Mouse (Mus musculus): ENCODE data around the gene Cd300lb. TPM values are rescaled to one million over a fixed set of nuclear protein-coding genes. Genes with fewer than 3 reads are reported as not detected.
A peak's percentile ranks its signal among the peaks of the same experiment; 100 is the strongest.

Gene Cd300lb
- total RNA-seq, 2 experiments from 2014 or later: 0.40 to 0.80 TPM

DNA sequence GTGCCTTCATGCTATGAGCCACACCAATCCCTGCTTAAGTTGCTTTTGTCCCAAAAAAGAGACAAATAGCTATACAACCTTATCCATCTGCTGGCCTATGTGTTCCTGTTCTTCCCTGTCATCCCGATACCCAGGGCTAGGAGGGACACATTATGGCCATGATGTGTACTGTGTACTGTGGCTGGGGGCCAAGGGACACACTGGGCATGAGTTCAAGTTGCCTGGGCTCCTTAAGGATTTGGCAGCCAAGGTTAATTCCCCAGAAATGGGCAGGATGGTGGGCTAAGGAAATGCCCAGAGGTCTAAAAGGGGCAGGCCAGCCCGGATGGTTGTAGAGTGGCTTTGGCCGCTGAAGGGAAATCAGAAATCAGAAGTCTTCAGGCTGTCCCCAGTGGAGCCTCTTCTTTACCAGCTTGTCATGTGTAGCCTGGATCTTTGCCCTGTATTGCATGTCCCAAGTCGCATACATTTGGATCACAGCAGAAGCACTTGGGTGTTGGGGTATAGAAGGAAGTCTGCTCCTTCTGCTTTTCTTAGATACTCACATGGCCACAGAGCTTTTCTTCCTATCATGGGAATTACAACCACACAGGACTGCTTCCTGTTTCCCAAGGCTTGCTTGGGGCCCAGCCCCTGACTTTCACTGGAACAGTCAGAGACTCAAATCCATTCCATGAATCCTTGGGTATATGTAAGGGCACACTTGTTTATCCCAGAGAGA is 49.6 kb downstream of the Cd300lb start:
- DNase-seq (ENCODE audit: low spot score in 2 of 2): no peak

DNA sequence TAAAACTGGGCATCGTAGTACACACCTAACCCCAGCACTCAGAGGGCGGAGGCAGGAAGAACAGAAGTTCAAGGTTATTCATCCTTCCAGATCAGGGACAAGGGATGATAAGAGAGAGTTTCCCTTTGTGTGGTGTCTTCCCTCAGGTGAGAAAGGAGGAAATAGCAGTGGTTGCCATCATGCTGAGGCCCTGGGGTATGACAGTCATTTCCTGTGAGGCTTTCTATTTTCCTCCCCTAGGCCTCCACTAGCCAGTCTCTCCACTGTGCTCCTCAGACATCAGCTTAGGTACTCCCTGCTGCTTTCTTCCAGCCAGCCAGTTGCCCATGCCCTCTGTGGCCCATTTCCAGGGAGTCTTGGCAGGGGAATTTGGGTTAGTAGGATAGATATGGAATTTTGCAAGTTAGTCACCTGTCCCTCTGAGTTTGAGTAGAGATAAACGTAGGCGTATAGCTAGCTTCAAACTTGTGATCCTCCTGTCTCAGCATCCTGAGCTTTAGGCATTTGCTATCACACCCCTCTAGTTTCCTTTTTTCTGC is 50.9 kb downstream of the Cd300lb start:
- no peak for DNase-seq (ENCODE audit: low spot score in 2 of 2)

DNA sequence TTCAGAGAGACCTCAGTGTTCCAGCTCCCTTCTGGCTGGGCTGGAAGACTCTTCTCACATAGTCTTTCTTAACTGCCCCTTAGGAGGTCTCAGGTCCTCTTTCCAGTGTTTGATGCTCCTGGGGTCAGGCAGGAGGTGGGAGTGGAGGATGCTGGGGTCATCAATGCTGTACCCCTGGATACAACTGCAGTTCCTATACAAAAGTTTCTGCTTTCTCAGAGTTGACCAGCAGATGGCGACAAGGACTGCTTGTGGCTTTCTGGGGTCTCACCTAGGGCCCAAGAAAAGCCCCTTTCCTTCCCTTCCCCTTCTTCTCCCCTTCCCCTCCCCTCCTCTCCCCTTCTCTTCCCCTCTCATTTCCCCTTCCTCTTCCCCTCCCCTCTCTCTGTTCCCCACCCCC is 53.6 kb downstream of the Cd300lb start:
- DNase-seq (ENCODE audit: low spot score in 2 of 2): peak in 1 of 2 experiments; percentile 12

DNA sequence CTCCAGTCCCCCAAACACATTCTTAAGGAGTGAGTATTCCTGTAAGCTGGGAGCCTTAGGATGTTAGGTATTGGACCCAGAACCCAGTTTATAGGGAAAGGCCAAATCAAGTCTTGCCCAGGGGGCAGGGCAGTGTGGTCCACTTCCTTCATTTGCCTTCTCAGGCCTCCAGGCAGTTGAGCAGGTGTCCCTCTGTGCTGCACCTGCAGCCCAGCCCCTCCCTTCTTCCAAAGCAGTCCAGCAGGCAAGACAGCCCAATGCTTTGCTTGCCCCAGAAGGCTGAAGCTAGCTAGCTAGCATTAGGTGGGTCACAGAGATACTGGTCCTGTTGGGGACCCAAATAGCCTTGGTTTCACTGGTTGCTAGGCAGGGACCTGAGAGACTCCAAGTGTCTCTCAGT is 54.0 kb downstream of the Cd300lb start:
- DNase-seq (ENCODE audit: low spot score in 2 of 2): no peak

DNA sequence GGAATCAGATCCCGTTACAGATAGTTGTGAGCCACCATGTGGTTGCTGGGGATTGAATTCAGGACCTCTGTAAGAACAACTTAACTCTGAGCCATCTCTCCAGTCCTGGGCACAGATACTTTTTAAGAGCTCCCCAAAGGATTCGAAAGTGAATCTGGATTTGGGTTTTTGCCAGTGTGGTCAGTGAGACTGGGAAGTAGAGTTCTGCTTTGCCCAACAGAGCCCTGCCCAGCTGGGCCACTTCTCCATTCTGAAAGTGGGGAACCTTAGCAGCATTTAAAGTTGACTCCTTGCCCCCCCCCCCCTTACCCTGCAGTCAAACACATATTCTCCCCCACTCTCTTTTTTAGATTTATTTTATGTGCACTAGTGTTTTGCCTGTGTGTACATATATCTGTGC is 54.5 kb downstream of the Cd300lb start:
- DNase-seq (ENCODE audit: low spot score in 2 of 2): no peak

DNA sequence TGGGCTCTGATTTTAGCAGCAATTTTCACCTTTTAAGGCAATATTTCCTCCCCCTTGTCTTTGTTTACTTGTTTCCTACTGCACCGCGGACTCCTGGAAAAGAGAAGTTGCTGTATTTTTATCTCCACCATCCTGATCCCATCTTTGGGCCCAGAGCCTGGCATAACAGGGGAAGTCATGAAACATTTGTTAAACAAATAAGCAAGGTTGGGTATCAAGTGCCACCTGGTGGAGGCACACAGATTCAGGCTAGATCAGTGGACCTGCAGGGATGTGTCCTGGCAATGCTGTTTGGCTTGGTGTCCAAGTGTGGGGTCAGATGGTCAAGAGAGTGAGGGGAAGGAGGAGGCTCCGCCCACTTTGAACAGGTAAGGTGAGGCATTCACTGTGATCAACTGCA is 57.0 kb downstream of the Cd300lb start:
- DNase-seq (ENCODE audit: low spot score in 2 of 2): peak; percentile 14 to 41

DNA sequence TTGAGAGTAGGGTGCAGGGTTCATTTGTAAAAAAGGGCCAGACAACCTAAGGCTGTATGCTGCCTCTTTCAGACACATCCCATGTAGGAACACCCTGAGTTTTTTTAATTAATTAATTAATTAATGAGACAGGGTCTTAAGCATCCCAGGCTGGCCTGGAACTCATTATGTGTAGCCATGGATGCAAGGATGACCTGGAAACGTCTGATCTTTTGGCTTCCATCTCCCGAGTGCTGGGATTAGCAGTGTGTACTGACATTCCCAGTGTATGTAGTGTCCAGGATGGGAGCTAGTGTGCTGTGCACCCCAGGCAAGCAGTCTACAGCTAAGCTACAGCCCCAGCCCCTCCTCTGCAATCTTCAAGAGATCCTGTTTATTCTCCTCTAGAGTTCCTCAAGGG is 57.6 kb downstream of the Cd300lb start:
- DNase-seq (ENCODE audit: low spot score in 2 of 2): no peak

DNA sequence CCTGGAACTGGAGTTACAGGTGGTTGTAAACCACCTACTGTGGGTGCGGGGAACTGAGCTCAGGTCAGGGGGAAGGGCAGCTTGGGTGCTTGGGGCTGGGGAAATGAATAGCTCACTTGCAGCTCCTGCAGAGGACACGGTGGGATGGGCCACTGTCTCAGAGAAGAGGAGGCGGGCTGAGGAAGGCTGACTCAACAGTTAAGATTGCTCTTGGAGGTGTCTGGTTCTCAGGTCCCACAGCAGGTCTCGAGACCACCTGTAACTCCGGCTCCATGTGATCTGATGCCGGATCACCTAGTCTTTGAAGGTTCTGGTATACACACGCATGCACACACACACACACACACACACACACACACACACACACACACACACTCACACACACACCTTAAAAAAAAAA is 58.0 kb downstream of the Cd300lb start:
- DNase-seq (ENCODE audit: low spot score in 2 of 2): no peak

DNA sequence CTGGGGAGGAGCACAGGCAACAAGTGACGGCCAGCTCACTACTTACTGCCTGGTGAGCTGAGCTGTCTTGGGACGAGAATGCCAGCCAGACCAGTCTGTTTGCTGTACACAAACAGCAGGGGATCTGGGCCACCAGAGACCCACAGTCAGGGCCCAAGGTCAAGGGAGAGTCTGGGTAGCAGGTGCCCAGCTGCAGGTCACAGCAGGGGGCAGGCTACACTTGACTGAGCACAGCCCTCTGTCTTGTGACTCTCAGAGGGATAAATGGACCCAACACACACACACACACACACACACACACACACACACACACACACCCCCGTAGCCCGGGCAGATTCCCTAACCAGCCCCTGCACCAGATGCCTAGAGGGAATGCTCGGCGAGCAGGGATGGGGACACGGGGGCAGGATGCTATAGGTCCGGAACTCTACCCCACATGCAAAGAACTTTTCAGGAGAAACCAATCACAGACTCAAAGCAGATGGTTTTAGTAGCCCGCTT is 58.8 kb downstream of the Cd300lb start:
- no peak for DNase-seq (ENCODE audit: low spot score in 2 of 2)

DNA sequence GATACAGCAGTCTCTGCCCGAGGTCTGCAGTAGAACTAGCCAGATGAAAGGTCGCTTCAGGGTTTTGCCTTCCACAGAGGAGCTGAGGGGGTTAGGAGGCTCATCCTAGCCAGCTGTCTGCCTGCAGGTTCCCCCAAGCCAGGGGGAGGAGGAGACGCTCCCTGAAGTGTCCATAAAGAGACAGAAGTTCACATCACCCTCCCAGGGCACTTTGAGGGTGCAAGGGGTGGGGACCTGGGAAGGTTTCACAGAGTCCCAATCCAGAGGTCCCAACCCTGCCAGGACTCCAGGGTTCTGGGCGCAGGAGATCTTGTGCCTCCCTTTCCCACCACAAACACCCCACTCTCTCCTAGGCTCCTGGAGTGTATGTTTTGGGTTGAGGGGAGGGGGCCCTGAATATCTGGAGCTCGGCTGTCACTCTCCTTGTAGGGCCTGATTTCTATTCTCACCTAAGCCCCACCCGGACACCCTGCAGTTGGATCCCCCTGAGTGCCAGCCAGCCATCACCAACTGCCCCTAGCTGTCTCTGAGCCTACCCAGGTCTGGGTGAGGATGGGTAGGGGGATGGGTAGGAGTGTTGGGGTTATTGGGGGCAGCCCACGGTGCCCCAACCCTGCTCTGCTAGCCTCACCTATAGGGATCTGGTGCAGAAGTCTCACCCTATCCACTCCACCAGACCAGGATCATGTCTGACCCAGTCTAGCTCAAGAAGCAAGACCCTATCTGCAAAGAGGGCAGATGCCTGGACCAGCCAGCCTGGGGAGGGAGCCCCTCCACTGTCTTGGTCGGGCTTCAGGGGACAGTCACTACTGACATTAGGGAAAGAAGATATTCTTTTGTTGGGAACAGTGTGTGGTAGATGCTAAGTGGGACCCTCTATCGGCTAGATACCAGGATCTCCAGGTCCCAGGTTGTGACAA is 59.7 kb downstream of the Cd300lb start:
- DNase-seq (ENCODE audit: low spot score in 2 of 2): no peak

DNA sequence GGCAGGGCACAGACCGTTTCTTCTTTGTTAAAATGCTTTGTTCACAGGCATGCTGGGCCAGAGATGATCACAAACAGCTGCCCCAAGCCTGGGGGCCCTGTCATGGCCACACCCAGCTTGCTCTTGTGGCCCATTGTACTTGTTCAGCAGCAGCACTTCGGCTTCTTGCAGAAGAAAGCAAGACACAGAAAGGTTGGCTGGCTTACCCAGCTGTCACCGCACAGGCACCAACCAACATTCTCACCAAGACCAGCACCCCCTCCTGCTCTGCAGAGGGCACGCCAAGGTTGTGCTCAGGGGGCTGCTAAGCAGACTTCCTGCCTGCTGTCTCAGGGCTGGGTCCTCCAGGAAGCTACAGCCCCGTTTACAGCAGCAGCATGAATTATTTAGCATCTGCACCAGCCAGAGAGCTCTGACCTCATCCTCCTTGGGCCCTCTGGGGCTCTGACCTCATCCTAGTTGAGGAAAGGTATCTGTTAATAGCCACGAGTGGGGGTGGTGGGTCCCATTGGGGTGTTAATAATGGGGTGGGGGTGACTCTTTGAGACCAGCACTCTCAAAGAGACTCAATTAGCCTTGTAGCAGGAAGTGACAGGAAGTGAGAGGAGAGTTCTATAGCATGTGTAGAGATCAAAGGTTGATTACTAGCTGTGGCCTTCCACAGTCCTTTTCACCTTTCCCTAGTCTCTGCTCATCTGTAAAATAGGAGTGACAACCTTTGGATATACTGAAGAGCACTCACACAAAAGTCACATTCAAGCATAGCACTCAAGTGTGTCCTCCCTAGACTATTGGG is 61.0 kb downstream of the Cd300lb start:
- no peak for DNase-seq (ENCODE audit: low spot score in 2 of 2)

Other genes with a start within 250 kb of the Cd300lb start
- gene Dnaic2, start 207.0 kb downstream of the Cd300lb start, total RNA-seq (2021): under 1 TPM; 0.19 to 0.50 TPM
- gene Kif19a, start 169.0 kb downstream of the Cd300lb start, total RNA-seq (2021): under 1 TPM; 0.66 to 0.93 TPM
- gene Btbd17, start 138.4 kb downstream of the Cd300lb start, total RNA-seq (2021): not detected
- gene Gpr142, start 135.5 kb downstream of the Cd300lb start, total RNA-seq (2021): not detected
- gene Gprc5c, start 83.2 kb downstream of the Cd300lb start, total RNA-seq (2021): 1 to 10 TPM; 2.5 to 4.6 TPM
- 1 to 10 TPM; 1.3 to 3.3 TPM for gene Cd300a, start 44.3 kb downstream of the Cd300lb start, total RNA-seq (2021)
- gene Cd300c, start 34.8 kb upstream of the Cd300lb start, total RNA-seq (2021): not detected
- gene Cd300ld, start 55.5 kb upstream of the Cd300lb start, total RNA-seq (2021): 1 to 10 TPM; 1.1 to 2.5 TPM
- 1 to 10 TPM; 5.3 to 8.6 TPM for gene Cd300c2, start 67.5 kb upstream of the Cd300lb start, total RNA-seq (2021)
- not detected for gene Cd300ld2, start 81.8 kb upstream of the Cd300lb start, total RNA-seq (2021)
- gene Cd300ld4, start 92.6 kb upstream of the Cd300lb start, total RNA-seq (2021): under 1 TPM in 1 of 2 experiments, not detected in 1; 0.74 TPM
- gene Cd300ld5, start 103.4 kb upstream of the Cd300lb start, total RNA-seq (2021): 10 to 100 TPM in 1 of 2 experiments, 1 to 10 TPM in 1; 3.4 to 10.9 TPM
- gene Cd300ld3, start 114.0 kb upstream of the Cd300lb start, total RNA-seq (2021): 10 to 100 TPM in 1 of 2 experiments, 1 to 10 TPM in 1; 8.6 to 10.5 TPM
- under 1 TPM; 0.46 to 0.64 TPM for gene Cd300e, start 127.8 kb upstream of the Cd300lb start, total RNA-seq (2021)
- 1 to 10 TPM in 1 of 2 experiments, under 1 TPM in 1; 0.76 to 1.3 TPM for gene Rab37, start 157.0 kb upstream of the Cd300lb start, total RNA-seq (2021)
- gene Cd300lf, start 199.6 kb upstream of the Cd300lb start, total RNA-seq (2021): 1 to 10 TPM; 1.3 to 2.5 TPM
- 10 to 100 TPM; 17.2 to 19.3 TPM for gene Slc9a3r1, start 229.0 kb upstream of the Cd300lb start, total RNA-seq (2021)

All from adrenal gland, adult 18-20 months (tissue).